Mouse (Mus musculus): ENCODE data around the gene Fkbp8.

The Fkbp8 gene

DNA sequence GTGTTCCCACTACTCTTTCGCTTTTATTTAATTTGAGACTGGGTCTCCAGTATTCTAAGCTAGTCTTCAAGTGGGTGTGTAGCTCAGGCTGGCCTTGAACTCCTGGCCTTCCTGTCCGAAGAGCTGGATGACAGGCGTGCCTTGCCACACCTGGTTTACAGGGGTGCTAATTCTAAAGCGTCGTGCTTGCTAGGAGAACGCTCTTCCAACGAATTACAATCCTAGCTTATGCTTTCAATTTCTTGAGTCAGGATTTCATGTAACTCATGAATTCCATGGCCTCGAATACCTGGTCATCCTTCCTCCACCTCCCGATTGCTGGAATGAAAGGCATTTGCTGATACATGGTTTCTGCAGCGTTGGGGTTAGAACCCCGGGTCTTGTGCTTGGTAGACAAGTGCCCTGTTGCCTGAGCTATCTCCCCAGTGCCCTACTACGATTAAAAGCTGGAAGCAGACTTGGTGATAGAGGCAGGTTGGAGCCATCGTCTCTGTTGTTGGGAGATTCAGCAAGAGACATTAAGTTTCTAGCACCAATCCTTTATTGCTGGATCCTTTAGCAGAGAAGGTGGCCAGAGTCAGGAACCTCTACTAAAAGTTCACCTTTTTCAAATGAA lies 766 bp downstream of the Fkbp8 start:
- no peak for DNase-seq (ENCODE audit: low spot score in 2 of 2)

DNA sequence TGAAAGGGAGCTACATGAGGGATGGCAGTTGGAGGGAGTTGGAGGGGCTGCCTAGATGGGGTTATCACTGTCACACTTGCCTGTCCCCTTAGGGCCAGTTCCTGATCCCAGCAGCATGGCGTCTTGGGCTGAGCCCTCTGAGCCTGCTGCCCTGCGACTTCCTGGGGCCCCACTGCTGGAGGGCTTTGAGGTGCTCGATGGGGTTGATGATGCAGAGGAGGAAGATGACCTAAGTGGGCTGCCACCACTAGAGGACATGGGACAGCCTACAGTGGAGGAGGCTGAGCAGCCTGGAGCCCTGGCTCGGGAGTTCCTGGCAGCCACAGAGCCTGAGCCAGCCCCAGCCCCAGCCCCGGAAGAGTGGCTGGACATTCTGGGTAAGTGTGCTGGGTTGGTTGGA lies 1.8 kb downstream of the Fkbp8 start:
- no peak for DNase-seq (ENCODE audit: low spot score in 2 of 2)

DNA sequence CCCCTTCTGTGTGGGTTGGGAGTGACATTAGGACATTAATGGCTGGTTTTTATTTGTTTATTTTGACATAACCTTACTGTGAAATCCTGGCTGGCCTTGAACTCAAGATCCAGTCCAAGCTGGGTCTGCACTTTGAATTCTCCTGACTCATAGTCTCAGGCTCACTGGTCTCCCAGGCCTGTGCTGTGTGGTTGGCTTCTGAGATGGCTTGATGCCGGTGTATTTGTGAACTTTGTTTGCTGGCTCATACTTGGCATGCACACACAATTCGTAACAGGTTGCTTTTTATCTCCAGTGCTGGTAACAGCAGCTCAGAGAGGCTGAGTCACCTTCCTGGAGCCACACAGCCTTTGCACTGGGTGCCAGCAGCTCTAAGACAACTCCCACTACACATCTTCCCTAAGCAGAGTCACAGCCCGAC lies 2.2 kb downstream of the Fkbp8 start:
- DNase-seq (ENCODE audit: low spot score in 2 of 2), result no peak

DNA sequence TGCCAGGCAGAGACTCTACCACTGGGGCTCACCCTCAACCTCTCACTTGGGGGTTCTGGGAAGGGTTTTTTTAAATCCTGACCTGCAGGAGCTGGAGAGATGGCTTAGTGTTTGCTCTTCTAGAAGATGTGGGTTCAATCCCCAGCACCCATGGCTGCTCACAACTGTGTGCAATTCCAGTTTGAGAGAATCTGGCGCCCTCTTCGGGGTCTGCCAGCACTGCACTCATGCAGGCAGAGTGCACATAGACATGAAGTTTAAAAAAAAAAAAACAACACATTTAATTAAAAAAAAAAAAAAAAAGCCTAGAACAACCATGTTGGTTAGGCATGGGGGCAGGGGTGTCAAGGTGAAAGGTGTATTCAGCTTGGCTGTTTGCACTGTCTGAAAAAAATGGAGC lies 2.8 kb downstream of the Fkbp8 start:
- DNase-seq (ENCODE audit: low spot score in 2 of 2), result no peak

DNA sequence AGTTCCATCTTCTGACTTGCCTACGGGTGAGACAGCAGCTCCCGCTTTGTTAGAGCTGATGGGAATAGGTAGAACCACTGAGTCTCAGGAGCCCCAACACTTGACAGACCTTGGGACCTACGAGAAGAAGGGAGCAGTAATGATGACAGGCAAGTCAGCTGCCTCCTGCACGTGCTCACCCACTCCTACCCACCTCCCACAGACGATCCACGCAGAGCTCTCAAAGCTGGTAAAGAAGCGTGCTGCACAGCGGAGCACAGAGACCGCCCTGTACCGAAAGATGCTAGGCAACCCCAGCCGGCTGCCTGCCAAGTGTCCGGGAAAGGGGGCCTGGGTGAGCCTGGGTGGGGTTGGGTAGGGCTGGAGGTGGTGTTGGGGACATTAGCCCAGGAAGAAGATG lies 6.8 kb downstream of the Fkbp8 start:
- no peak for DNase-seq (ENCODE audit: low spot score in 2 of 2)

DNA sequence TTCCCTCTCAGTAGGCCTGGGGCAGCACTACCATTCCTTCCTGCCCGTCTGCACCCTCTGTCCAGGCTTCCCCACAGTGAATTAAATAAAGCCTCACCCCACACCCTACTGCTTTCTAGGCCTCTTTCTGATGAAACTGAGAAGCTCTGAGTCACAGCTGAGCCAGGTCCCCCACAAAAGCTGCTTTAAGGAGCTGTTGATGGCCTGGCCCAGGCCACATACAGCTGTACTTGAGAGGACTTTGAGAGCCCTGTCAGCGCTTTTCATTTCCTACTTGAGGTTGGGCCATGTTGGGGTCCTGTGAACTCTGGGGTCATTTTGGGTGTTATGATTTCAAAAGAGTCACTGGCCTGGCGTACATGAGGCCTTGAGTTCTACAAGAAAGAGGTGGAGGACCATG lies 7.7 kb downstream of the Fkbp8 start:
- no peak for DNase-seq (ENCODE audit: low spot score in 2 of 2)

DNA sequence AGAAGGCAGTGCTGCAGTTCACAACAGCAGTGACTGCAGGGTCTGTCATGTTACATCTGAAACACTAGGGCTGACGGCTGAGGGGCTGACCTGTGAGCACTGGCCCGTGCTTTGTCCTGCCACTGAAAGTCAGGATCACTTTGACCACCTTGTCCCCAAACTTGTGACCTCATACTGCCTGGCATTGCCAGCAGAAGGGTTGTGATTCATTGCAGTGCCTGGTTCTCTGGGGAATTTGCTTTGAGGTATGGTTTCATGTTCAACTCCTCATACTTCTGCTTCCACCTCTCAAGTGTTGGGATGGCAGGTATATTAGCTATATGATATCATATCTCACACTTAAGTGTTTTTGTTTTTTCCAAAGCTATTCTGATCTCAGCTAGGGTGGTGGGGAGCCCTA lies 8.2 kb downstream of the Fkbp8 start:
- no peak for DNase-seq (ENCODE audit: low spot score in 2 of 2)

DNA sequence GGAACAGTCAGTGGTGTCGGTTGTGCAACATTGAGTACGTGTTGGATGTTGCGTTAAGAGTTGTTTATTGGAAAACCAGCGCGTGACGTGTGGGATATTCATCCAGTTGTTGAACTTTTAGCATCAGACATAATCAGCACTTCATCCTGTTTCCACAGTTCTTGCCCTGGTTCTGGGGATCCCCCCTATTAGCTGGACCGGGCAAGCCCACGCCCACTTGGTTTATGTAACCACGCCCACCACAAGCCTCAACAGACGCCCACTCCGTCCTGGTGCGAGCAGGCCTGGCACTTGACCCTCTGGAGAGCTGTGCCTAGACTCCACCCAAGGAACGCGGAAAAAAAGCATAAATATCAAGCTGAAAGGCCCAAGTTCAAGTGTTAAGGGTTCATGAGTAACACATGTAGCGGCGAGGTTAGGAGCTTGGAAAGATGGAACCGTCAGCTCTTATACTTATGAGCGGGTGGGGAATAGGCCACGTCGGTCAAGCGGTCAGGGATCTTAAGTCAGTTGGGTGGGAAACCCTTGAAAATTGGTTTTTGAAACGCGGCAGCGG lies 10.6 kb downstream of the Fkbp8 start:
- DNase-seq (ENCODE audit: low spot score in 2 of 2), result peak; percentile 53 to 70

DNA sequence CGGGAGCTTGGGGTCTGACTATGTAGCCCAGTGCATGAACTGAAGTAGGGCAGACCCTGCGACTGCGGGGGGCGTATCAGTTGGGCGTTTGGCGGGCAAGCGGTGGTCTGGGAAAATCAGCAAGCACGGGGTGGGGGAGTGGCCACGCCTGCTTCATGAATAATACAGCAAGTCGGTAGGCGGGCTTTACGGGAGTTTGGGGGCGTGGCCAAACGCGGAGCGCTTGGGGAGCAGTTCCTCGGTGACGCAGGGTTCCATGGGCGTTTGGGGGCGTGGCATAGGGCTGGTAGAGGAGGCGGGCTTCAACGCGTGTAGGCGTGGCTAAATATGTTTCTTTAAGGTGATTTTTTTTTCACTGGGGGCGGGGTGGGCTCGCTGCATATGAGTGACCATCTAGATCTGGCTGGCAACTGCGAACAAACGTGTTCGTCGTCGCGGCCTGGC lies 11.1 kb downstream of the Fkbp8 start:
- DNase-seq (ENCODE audit: low spot score in 2 of 2), result peak; percentile 98

DNA sequence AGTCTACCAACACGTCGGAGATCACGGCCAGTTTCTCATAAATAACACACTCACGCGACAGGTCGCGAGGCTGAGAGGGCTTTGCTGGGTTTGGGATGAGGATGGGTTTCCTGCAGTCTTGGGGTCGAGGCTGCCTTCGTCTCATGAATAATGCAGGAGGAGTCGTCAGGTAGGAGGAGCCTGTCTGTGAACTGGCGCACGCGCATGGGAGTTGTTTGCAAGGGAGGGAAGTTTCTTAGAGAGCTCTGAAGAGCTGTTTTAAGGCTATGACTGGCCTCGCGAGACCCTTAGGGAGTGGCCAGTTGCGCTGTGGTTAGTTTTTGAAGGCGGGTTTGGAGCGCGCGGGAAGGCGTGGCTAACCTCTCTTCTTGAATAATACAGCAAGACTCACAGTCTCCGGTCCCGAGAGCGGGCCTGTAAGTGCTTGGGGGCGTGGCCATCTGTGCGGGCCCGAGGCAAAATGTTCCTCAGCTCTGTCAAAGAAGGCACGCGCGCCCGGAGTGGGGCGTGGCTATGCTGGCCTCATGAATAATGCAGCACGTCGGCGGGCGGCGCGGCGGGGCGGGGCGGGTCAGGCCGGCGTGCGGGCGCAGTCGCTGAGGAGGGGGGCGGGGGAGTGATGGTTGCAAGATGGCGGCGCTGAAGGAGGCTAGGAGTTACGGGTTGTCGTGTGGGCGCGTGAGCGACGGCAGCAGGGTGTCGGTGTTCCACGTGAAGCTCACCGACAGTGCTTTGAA lies 11.7 kb downstream of the Fkbp8 start, which contains the start of gene Ell:
TSS of gene Ell (plus strand) at position 381 of the 737 bp plus-strand sequence.
- DNase-seq (ENCODE audit: low spot score in 2 of 2), result peak; percentile 99

DNA sequence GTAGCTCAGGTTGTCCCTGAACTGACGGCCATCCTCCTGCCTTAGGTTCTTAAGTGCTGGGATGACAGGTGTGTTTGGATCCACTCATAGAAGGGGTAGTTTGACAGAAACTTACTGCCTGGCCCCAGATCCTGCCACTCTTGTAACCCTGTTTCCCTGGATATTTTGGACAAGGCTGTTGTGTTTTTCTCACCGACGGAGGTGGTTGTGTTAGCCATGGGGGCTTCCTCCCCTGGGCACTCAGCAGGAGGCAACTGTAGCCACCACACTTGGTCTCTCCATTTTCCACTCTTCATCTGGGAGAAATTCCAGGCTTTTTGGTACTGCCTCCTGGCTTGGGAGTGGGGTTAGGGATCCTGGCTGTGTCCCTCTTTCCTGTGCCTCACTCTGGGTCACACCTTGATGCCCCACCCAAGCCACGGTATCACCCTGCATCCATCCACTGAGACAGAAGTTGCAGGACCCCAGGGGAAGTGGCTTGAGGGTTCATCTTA lies 12.5 kb downstream of the Fkbp8 start:
- peak in 1 of 2 experiments; percentile 32 for DNase-seq (ENCODE audit: low spot score in 2 of 2)

DNA sequence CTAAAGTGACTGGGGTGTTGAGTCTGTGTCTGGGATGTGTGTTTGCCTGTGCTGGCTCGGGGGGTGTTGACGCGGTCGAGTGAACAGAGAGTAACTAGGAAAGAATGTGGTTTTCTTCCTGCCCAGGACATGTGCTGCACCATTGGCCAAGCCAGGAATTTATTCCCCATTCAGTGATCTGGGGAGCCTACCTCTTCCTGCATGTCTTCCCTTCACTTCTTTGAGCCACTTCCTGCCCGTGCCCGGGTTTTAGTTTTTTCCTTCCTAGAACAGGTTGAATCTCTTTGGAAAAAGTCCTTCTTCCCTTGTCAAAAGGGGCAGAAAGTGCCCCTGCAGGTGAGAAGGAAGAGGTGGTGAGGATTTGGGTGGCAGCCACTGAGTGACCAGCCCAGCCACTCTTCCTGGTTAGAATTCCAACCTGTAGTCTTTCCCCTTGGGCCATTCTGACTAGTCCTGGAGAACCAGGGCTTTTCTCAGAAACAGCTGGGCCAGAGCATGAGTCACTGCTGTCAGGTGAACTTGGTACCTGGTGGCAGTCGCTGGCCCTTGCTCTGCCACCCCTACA lies 13.1 kb downstream of the Fkbp8 start:
- DNase-seq (ENCODE audit: low spot score in 2 of 2), result no peak

DNA sequence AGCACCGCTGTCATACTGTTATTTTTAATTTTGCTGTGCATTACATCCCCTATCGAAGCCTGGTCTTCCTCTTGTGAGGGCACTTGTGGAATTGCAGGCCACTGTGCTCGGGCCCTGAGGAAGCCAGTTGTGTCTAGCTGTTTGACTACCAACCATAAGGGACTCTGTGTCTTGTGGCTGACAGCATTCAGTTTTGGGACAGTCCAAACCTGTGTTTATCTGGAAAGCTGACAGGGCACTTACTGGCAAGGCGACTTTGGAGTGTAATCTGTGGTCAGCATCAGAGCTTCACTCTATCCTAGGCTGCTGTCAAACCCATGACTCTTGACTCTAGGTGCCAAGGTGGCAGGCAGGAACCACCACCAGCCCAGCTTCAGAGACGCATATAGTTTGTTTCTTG lies 13.6 kb downstream of the Fkbp8 start:
- DNase-seq (ENCODE audit: low spot score in 2 of 2), result no peak

DNA sequence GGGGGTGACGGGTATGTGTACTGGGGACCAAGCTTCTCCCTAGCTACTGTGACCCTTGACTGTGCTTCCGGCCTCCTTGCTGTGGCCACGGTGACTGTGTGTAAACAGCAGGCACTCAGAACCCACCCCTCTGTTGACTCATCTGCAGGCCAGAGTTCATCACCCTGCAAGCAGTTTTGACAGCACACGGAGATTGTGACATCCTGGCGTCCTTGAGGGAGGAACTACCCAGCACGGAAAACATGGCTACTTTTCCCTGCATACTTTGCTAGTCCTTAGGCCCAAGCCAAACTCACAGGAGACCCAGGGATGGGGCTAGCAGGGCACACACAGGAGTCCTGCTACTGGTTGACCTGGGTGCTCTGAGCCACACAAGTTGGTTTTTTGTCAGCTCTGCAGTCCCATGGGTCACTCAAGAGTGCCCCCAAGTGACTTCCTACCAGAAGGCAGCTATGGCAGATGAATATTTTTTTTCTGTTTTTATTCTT lies 16.7 kb downstream of the Fkbp8 start:
- peak; percentile 50 to 78 for DNase-seq (ENCODE audit: low spot score in 2 of 2)

DNA sequence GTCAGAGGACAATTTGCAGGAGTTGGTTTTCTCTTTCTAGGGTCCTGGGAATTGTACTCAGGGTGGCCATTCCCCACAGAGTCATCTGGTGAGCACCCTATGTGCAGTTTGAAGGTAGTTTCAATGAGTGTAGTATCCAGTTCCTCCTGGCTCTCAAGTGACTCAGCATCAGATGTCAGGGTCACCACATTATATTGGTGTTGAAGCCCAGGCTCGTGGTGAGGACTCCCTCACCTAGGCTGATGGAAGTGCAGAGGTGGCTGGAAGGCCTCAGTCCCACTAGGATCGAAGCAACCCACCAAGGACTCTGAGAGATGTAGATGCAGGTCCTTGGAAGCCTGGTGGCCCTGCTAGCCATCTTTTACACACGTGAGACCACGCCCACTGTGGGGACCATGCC lies 18.9 kb downstream of the Fkbp8 start:
- DNase-seq (ENCODE audit: low spot score in 2 of 2), result no peak

DNA sequence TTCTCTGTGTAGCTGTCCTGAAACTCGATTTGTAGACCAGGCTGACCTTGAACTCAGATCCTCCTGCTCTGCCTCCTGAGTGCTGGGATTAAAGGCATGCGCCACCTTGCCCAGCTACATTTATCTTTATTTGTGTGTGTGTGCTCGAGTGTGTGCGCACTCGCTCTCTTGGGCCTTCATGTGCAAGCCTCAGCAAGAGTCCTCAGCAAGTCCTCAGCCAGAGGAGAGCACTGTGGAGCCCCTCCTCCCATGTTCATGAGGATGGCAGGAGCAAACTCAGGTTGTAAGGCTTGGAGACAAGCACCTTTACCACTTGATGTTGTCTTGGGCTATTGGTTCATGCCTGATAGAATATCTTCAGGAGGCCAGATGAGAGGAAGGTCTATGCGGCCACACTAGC lies 20.2 kb downstream of the Fkbp8 start:
- DNase-seq (ENCODE audit: low spot score in 2 of 2), result no peak

DNA sequence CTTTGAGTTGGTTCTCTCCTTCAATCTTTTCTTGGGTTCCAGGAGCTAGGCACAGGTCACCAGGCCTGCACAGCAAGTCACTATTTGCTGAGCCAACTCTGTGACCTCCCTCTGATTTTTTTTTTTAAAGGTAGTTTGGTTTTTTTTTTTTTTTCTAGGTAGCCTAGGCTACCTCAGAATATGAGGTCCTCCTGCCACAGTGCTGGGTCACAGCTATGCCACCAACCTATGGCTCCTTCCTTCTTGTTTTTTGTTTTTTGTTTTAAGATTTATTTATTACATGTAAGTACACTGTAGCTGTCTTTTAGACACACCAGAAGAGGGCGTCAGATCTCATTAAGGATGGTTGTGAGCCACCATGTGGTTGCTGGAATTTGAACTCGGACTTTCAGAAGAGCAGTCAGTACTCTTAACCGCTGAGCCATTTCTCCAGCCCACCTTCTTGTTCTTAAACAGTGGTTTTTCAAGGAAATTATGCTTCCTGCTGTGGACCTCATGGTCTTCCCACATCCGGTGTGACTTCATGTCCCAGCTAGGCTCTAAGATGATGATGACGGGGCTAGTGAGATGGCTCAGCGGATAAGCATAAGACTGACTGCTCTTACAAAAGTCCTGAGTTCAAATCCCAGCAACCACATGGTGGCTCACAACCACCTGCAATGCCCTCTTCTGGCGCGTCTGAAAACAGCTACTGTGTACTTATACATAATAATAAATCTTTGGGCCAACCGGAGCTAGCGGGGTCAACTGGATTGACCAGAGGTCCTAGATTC lies 22.1 kb downstream of the Fkbp8 start:
- no peak for DNase-seq (ENCODE audit: low spot score in 2 of 2)

DNA sequence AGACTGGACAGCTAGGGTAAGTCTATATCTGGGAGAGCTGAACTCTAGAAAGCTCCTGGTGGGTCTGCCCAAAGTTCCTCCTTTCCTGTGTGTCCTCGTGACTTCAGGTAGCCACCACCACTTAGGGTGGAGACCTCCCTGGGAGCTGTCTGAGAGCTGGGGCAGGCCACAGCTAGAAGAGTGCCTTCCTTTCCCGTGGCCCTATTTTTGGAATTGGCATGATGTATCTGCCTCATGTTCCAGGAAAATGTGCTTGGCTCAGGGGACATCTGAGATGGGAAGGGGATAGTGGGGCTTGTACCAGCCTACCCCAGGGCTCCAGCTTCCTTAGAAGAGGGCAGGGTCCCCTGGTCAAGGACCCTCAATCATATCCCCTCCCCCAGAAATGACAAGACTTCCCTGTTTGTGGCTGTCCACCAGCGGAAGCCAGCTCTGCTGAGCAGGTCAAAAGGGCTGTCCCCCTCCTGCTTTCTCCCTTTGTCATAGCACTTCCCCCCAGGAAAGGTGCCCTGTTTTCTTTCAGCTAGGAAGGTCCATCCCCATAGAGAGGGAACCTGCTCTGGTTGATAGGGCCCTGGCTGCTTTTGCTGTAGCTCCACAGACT lies 24.1 kb downstream of the Fkbp8 start:
- no peak for DNase-seq (ENCODE audit: low spot score in 2 of 2)

DNA sequence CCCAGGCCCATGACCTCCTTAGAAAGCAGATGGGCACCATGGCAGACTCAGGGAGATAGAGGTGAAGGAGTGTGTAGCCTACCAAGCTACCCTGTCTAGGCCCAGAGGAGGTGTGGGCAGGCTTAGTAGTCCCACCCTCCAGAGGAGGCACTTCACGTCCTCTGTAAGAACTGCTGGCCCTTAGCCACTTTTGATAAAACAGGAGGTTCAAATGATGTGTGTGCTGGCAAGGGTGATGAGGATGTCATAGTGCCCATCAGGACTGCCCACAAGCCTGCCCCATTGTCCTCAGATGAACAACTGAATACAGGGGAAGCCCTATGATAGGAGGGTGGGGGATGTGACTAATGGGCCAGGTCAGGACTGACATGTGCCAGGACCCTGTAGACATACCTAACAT lies 25.3 kb downstream of the Fkbp8 start:
- no peak for DNase-seq (ENCODE audit: low spot score in 2 of 2)

DNA sequence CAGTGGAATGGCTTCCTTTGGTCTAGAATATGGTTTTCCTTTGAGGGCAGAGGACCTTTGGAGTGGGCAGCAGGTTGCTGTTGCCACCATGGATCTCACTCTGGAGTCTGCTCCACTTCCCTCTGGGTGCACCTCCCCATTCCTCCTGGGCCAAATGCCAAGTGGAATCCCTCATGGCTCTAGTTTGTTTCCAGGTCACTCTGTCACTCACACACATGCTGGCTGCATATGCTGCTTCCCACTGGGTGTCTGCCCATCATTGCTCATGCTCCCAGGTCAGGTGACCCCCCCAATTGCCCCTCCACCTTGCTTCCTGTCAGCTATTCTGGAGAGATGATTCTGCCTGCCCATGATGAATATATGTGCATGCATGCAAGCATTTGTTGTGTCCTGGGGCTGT lies 26.2 kb downstream of the Fkbp8 start:
- DNase-seq (ENCODE audit: low spot score in 2 of 2), result no peak

DNA sequence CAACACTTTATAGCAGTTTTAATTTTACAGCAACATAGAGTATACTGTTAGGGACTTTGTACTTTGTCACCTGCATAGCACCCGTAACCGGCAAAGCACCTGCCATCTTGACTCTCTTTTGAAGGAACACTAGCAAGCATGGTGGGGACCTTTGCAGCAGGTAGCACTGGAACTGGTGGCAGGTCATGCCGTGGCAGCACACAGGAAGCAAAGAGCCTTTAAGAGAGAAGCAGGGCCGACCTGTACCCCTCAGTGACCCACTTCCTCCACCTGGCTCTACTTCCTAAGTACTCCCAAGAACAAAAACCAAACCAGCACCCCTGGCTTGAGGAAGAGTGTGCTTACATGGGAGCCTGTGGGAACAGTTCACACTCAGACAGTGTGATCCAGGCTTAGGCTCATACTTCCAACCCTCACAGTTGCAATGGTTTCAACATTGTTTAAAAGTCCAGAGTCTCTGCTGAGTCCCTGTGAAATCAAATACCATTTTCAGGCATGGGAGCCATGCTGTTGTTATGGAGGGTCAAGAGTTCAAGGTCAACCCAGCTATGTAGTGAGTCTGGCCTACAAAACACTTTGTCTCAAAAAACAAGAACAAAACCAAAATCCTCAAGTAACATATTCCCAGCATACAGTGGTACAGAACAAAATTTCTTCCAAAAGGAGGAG lies 27.7 kb downstream of the Fkbp8 start:
- no peak for DNase-seq (ENCODE audit: low spot score in 2 of 2)

Measured in urinary bladder, adult 18-20 months (tissue).